15 mouse cellular contexts compared by ENCODE assay signal in the genomic region with DNA sequence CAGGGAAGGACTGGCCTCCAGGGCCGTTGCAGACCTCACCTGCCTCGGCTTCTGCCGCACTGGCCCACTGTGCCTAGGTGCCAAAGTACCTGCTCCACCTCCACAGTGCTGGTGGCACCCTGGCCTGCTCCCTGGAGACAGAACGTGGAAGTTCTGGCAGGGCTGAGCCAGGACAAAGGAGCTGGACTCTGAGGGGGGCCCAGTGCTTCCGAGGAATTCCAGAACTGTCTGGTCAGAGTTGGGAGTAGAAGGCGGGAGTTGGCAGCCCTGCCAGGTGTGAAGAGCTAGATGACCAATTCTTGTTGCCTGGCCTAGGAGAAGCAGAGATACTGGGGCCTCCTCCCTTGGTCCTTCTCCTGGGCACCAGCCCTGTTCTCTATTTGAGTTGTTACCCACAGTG.
DNase-seq lines count a peak whose midpoint lies in the region; ATAC-seq lines count a peak whose summit lies in the region.
"Had no signal": no experiment of that assay in that cellular context is flagged by ENCODE, and none has a peak within 500 bp of the region (broad histone marks: within the 10 kb centered on the region; RNA-seq: fewer than 3 reads in every experiment).

No protein-coding gene starts in this region.

- H3K9ac ChIP-seq in heart, embryonic 13.5 days: peak overlapping the region; percentile 38; the same call in 1 of the 2 replicates
- no peak overlapping the region for H3K9ac ChIP-seq in limb, embryonic 12.5 days (replicated peaks)
- H3K9ac ChIP-seq: hindbrain, embryonic 12.5 days had no signal

- no peak for DNase-seq in heart, postnatal 36 days
- peak; percentile 64 for DNase-seq in NIH3T3 (ENCODE audit: low read depth)
- peak; percentile 95 for DNase-seq in kidney, adult 8-10 months
- no peak for DNase-seq in layer of hippocampus, adult 11-12 months (ENCODE audit: low spot score)
- no peak for DNase-seq in MN1 (ENCODE audit: low spot score)
- DNase-seq in right cerebral cortex, postnatal 36 days (ENCODE audit: low spot score in 2 of 2): no peak
- DNase-seq: B cell, adult 2 months; cerebellum, adult 9-10 months; retina, postnatal 1 day; thymus, adult 18-20 months had no signal

- peak overlapping the region; percentile 40 for H3K27ac ChIP-seq in heart, embryonic 13.5 days (replicated peaks)
- H3K27ac ChIP-seq in limb, embryonic 12.5 days: peak overlapping the region; percentile 66; the same call in 1 of the 2 replicates
- H3K27ac ChIP-seq: forebrain, embryonic 10.5 days; hindbrain, embryonic 12.5 days had no signal

- intact Hi-C loops in heart, postnatal 36 days (cut with DNase I): no loop called here

- no peak overlapping the region for H3K4me3 ChIP-seq in heart, embryonic 13.5 days
- H3K4me3 ChIP-seq in limb, embryonic 12.5 days (replicated peaks): no peak overlapping the region
- H3K4me3 ChIP-seq: forebrain, embryonic 10.5 days; hindbrain, embryonic 12.5 days had no signal

- no peak overlapping the region for H3K4me2 ChIP-seq in heart, embryonic 13.5 days
- H3K4me2 ChIP-seq in limb, embryonic 12.5 days: no peak overlapping the region
- H3K4me2 ChIP-seq: hindbrain, embryonic 12.5 days; liver, embryonic 11.5 days had no signal

- peaks cover 8% of the 10 kb centered on the region for H3K36me3 ChIP-seq in heart, embryonic 13.5 days
- peaks cover 17% of the 10 kb centered on the region; the same call in 1 of the 2 replicates for H3K36me3 ChIP-seq in limb, embryonic 12.5 days
- H3K36me3 ChIP-seq: forebrain, embryonic 10.5 days; hindbrain, embryonic 12.5 days had no signal

- peaks cover 97% of the 10 kb centered on the region for H3K4me1 ChIP-seq in heart, embryonic 13.5 days
- peaks cover 61% of the 10 kb centered on the region for H3K4me1 ChIP-seq in limb, embryonic 12.5 days (replicated peaks)

- 59% methylated on average over 6 of the region's 6 CpGs for WGBS in heart, embryonic 13.5 days
- WGBS in limb, embryonic 12.5 days: 79% methylated on average over 6 of the region's 6 CpGs

- no peaks in the 10 kb centered on the region for H3K27me3 ChIP-seq in heart, embryonic 13.5 days (replicated peaks)
- no peaks in the 10 kb centered on the region for H3K27me3 ChIP-seq in limb, embryonic 12.5 days
- H3K27me3 ChIP-seq: hindbrain, embryonic 12.5 days had no signal

- no peak for ATAC-seq in heart, embryonic 13.5 days (ENCODE audit: extremely low read depth, insufficient number of reproducible peaks, low FRiP score, low TSS enrichment)
- no peak for ATAC-seq in limb, embryonic 12.5 days (ENCODE audit: insufficient number of reproducible peaks, insufficient read depth, low FRiP score, low TSS enrichment, low read depth)

- H3K9me3 ChIP-seq in heart, embryonic 13.5 days: no peaks in the 10 kb centered on the region
- no peaks in the 10 kb centered on the region for H3K9me3 ChIP-seq in limb, embryonic 12.5 days
- H3K9me3 ChIP-seq: forebrain, embryonic 10.5 days; hindbrain, embryonic 12.5 days had no signal

Comparison
In these comparisons a context has a peak if more than half of its experiments do, and no peak if none do; other contexts are left out.
1. DNase-seq: peak in NIH3T3 (single experiment) and kidney, adult 8-10 months (2 of 2); none in heart, postnatal 36 days (0 of 2), layer of hippocampus, adult 11-12 months (single experiment), MN1 (single experiment) and right cerebral cortex, postnatal 36 days (0 of 2).